Mouse (Mus musculus): Measurements from ENCODE around the gene Lat. TPM values are rescaled to one million over a fixed set of nuclear protein-coding genes. Genes with fewer than 3 reads are reported as not detected.
"Not testable (repeated sequence)": the region's sequence is repeated elsewhere in the genome, so short reads cannot be mapped to it uniquely, and the experiment has no call there.

Gene Lat
- total and polyA plus RNA-seq, 2 experiments from 2014 or later = 0.69 TPM; not detected in 1

GRCm38 (mm10) chr7:126411061-126411460 lies 41.7 kb upstream of the Lat start:
- Histone ChIP-seq H3K27me3 (ENCODE audit: insufficient read depth, low read length) (no peaks in the 10 kb centered on the region), H3K4me2 (ENCODE audit: low read depth, low read length, poor library complexity, severe bottlenecking) (no peak overlapping the region), H3K27ac (ENCODE audit: low read depth, low read length) (no peak overlapping the region), H3K36me3 (ENCODE audit: insufficient read depth, low read length) (no peaks in the 10 kb centered on the region), H3K4me1 (ENCODE audit: insufficient read depth, low read length) (no peaks in the 10 kb centered on the region), H3K9ac (replicated peaks; ENCODE audit: low read length, poor library complexity, severe bottlenecking) (no peak overlapping the region), H3K4me3 (ENCODE audit: low read depth, low read length) (no peak overlapping the region), H3K9me3 (ENCODE audit: low read length) (no peaks in the 10 kb centered on the region)
- 84% methylated on average over 4 of the region's 4 CpGs for WGBS
- no peak for ATAC-seq (ENCODE audit: low FRiP score)
- DNase-seq (ENCODE audit: low spot score) = no peak
- TF ChIP-seq CTCF (IDR thresholded peaks at IDR 0.05) = no peak

GRCm38 (mm10) chr7:126408686-126409085 lies 39.3 kb upstream of the Lat start:
- 76% methylated on average over 2 of the region's 2 CpGs for WGBS
- no peak overlapping the region for H3K27ac ChIP-seq (ENCODE audit: low read depth, low read length)

GRCm38 (mm10) chr7:126402518-126402917 lies 33.1 kb upstream of the Lat start:
- not testable (repeated sequence) for H3K9ac ChIP-seq (replicated peaks; ENCODE audit: low read length, poor library complexity, severe bottlenecking); H3K4me1 ChIP-seq (ENCODE audit: insufficient read depth, low read length); H3K36me3 ChIP-seq (ENCODE audit: insufficient read depth, low read length); DNase-seq (ENCODE audit: low spot score); H3K9me3 ChIP-seq (ENCODE audit: low read length); H3K4me3 ChIP-seq (ENCODE audit: low read depth, low read length); H3K27me3 ChIP-seq (ENCODE audit: insufficient read depth, low read length); H3K4me2 ChIP-seq (ENCODE audit: low read depth, low read length, poor library complexity, severe bottlenecking); H3K27ac ChIP-seq (ENCODE audit: low read depth, low read length); ATAC-seq (ENCODE audit: low FRiP score)
- 82% methylated on average over 7 of the region's 8 CpGs for WGBS

More at GRCm38 (mm10) chr7:126408686-126409085, 39.3 kb upstream of the Lat start:
- ATAC-seq (ENCODE audit: low FRiP score) (no peak), DNase-seq (ENCODE audit: low spot score) (no peak)
- Histone ChIP-seq H3K4me2 (ENCODE audit: low read depth, low read length, poor library complexity, severe bottlenecking) (no peak overlapping the region), H3K9ac (replicated peaks; ENCODE audit: low read length, poor library complexity, severe bottlenecking) (no peak overlapping the region), H3K36me3 (ENCODE audit: insufficient read depth, low read length) (no peaks in the 10 kb centered on the region), H3K4me3 (ENCODE audit: low read depth, low read length) (no peak overlapping the region), H3K9me3 (ENCODE audit: low read length) (no peaks in the 10 kb centered on the region), H3K4me1 (ENCODE audit: insufficient read depth, low read length) (no peaks in the 10 kb centered on the region), H3K27me3 (ENCODE audit: insufficient read depth, low read length) (no peaks in the 10 kb centered on the region)
- TF ChIP-seq CTCF (IDR thresholded peaks at IDR 0.05) = no peak

DNA sequence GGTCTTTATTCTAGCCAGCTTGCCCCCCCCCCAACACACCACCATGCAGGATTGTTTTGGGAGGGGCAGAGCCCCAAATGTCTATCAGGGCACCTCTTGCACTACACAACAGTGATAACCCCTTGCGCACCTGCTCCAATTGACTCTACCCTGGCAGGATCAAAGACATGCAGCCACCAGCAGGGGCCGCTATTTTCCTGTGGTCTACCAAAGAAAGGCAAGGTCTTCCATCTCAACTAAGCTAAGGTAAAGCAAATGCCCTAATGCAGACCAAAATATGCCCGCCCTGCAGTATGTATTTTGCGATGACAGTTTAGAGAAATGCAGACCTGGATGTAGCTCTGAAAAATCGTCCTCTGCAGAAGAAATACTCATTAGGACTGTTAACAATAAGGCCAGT lies 30.2 kb upstream of the Lat start:
- peak; percentile 75 for DNase-seq (ENCODE audit: low spot score)
- Histone ChIP-seq H3K4me2 (ENCODE audit: low read depth, low read length, poor library complexity, severe bottlenecking) (no peak overlapping the region), H3K9ac (replicated peaks; ENCODE audit: low read length, poor library complexity, severe bottlenecking) (no peak overlapping the region), H3K4me1 (ENCODE audit: insufficient read depth, low read length) (no peaks in the 10 kb centered on the region), H3K27ac (ENCODE audit: low read depth, low read length) (no peak overlapping the region), H3K36me3 (ENCODE audit: insufficient read depth, low read length) (no peaks in the 10 kb centered on the region), H3K9me3 (ENCODE audit: low read length) (no peaks in the 10 kb centered on the region), H3K4me3 (ENCODE audit: low read depth, low read length) (no peak overlapping the region), H3K27me3 (ENCODE audit: insufficient read depth, low read length) (no peaks in the 10 kb centered on the region)
- WGBS = 13% methylated on average over 5 of the region's 5 CpGs
- no peak for ATAC-seq (ENCODE audit: low FRiP score)
- TF ChIP-seq CTCF (IDR thresholded peaks at IDR 0.05) = peak; percentile 88

DNA sequence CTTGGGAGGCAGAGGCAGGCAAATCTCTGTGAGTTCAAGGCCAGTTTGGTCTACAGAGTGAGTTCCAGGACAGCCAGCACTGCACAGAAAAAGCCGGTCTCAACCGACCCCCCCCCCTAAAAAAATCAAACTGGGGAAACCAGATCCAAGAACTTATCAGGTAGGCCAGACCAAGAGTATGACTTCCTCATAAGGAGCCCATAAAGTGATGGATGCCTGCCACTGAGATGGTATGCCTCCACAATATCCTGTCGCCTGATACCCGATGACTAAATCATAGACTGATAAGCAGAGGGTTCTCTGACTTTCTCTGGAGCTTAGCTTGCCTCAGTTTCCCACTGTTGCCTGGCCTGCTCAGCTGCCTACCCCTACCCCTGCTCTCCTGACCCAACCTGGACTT lies 28.5 kb upstream of the Lat start:
- H3K4me2 ChIP-seq (ENCODE audit: low read depth, low read length, poor library complexity, severe bottlenecking) = no peak overlapping the region
- H3K27ac ChIP-seq (ENCODE audit: low read depth, low read length) = no peak overlapping the region
- H3K9ac ChIP-seq (replicated peaks; ENCODE audit: low read length, poor library complexity, severe bottlenecking) = no peak overlapping the region
- no peak for TF ChIP-seq CTCF (IDR thresholded peaks at IDR 0.05)
- ATAC-seq (ENCODE audit: low FRiP score) (no peak), DNase-seq (ENCODE audit: low spot score) (no peak)
- H3K4me1 ChIP-seq (ENCODE audit: insufficient read depth, low read length) = no peaks in the 10 kb centered on the region
- H3K4me3 ChIP-seq (ENCODE audit: low read depth, low read length) = no peak overlapping the region
- no peaks in the 10 kb centered on the region for H3K27me3 ChIP-seq (ENCODE audit: insufficient read depth, low read length)
- no peaks in the 10 kb centered on the region for H3K36me3 ChIP-seq (ENCODE audit: insufficient read depth, low read length)
- no peaks in the 10 kb centered on the region for H3K9me3 ChIP-seq (ENCODE audit: low read length)
- 93% methylated on average over 4 of the region's 4 CpGs for WGBS

- WGBS = 57% methylated on average over 6 of the region's 6 CpGs
- Histone ChIP-seq H3K4me2 (ENCODE audit: low read depth, low read length, poor library complexity, severe bottlenecking) (peak overlapping the region; percentile 20; the same call in 1 of the 2 replicates), H3K27ac (ENCODE audit: low read depth, low read length) (no peak overlapping the region), H3K9me3 (ENCODE audit: low read length) (no peaks in the 10 kb centered on the region), H3K9ac (replicated peaks; ENCODE audit: low read length, poor library complexity, severe bottlenecking) (no peak overlapping the region), H3K4me1 (ENCODE audit: insufficient read depth, low read length) (no peaks in the 10 kb centered on the region), H3K4me3 (ENCODE audit: low read depth, low read length) (no peak overlapping the region), H3K27me3 (ENCODE audit: insufficient read depth, low read length) (no peaks in the 10 kb centered on the region), H3K36me3 (ENCODE audit: insufficient read depth, low read length) (no peaks in the 10 kb centered on the region)
- DNase-seq (ENCODE audit: low spot score) = no peak
- no peak for ATAC-seq (ENCODE audit: low FRiP score)
- TF ChIP-seq CTCF (IDR thresholded peaks at IDR 0.05) = no peak
These were observed 27.9 kb upstream of the Lat start for GRCm38 (mm10) chr7:126397221-126397620.
